Mouse (Mus musculus) adrenal gland, adult 10 weeks (tissue): Measurements from ENCODE around the gene Gm20772. TPM values are rescaled to one million over a fixed set of nuclear protein-coding genes. Genes with fewer than 3 reads are reported as not detected.

Source experiments
- polyA plus RNA-seq: library from polyadenylated mRNA; stranded (reverse); fragments of 350-450 nt; fragmentation: Illumina TruSeq; extraction: RNeasy Lipid Tissue Mini Kit (QIAGEN cat#74804); gene quantifications from one replicate; pipeline ENCODE4 v1.2.3, GENCODE M21; 2014; ENCODE audit warnings: low read depth, low replicate concordance

The Gm20772 gene
- polyA plus RNA-seq, result not detected

DNA sequence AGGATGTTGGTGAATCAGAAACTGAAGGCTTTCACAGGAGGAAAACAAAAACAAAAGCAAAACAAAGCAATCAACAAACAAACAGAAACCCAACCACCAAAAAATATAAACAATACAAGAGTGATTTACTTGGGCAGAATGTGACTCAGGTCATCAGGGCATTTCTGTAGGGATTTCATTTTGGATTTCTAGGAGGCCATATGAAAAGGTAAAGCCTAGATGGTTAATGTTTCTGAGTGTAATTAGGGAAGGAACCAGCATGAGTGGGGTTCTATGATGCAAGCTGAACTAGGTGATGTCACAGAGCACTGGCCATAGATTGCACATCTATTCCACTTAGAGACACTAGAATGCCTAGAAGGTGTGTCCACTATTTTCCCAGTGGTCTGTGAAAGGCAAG lies at the start of gene Gm20772, which contains the start of gene Gm20831:
TSS of gene Gm20772 (plus strand) at position 301 of the 400 bp plus-strand sequence.
TSS of gene Gm20831 (plus strand) at position 301 of the 400 bp plus-strand sequence.

DNA sequence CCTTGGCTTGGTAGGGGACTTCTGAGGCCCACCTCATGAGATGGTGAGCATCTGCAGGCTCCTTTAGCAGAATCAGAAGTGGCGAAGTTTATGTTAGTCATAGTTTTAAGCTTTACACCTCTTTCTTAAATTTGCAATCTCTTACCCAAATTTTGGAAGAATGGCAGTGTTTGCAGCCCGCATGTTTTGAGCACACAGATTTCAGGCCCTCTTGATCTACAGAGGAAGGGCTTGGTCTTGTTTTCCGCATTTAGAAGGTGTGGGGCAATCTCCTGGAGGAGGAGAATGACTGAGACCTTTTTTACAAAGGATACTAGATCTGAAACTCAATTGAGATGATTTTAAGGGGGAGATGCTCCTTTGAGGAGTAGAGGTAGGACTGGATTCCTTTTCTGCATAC lies 28.4 kb upstream of the Gm20772 start, which contains the start of gene Gm21904:
TSS of gene Gm21904 (minus strand) at position 101 of the 400 bp plus-strand sequence.

Other genes starting within 250 kb of the Gm20772 start
- not detected for gene Gm21904, start 28.5 kb upstream of the Gm20772 start, polyA plus RNA-seq
- gene Gm20831, start within 50 bp of the Gm20772 start, polyA plus RNA-seq, result not detected
- not detected for gene Srsy, start 62.6 kb downstream of the Gm20772 start, polyA plus RNA-seq
- gene Gm21764, start 187.1 kb downstream of the Gm20772 start, polyA plus RNA-seq, result not detected
- not detected for gene Ssty1, start 214.4 kb downstream of the Gm20772 start, polyA plus RNA-seq